Comparison of ENCODE assay signal across 11 mouse cellular contexts in genomic region chr12:87026871-87027240, GRCm38 (mm10). TPM values are rescaled to one million over a fixed set of nuclear protein-coding genes. Genes with fewer than 3 reads are reported as not detected.
DNase-seq lines count a peak whose midpoint lies in the region; ATAC-seq lines count a peak whose summit lies in the region.
"Had no signal": no experiment of that assay in that cellular context is flagged by ENCODE, and none has a peak within 500 bp of the region (broad histone marks: within the 10 kb centered on the region; RNA-seq: fewer than 3 reads in every experiment).

No protein-coding gene starts in this region.

- peaks cover 8% of the 10 kb centered on the region for H3K4me1 ChIP-seq in heart, embryonic 12.5 days (replicated peaks)
- H3K4me1 ChIP-seq in embryonic facial prominence, embryonic 10.5 days, result peaks cover 10% of the 10 kb centered on the region
- H3K4me1 ChIP-seq in hindbrain, embryonic 11.5 days (replicated peaks; ENCODE audit: control insufficient read depth, insufficient read depth, low read length), result peaks cover 4% of the 10 kb centered on the region; the same call in 1 of the 2 replicates
- peaks cover 18% of the 10 kb centered on the region for H3K4me1 ChIP-seq in midbrain, embryonic 13.5 days (replicated peaks)

- H3K4me3 ChIP-seq in heart, embryonic 12.5 days, result peak overlapping the region; percentile 15; the same call in 1 of the 2 replicates
- peak overlapping the region; percentile 54 for H3K4me3 ChIP-seq in embryonic facial prominence, embryonic 10.5 days
- peak overlapping the region; percentile 36 for H3K4me3 ChIP-seq in hindbrain, embryonic 11.5 days (ENCODE audit: low read depth, low read length)
- peak overlapping the region; percentile 50 for H3K4me3 ChIP-seq in midbrain, embryonic 13.5 days (replicated peaks)

- ATAC-seq in heart, embryonic 12.5 days (ENCODE audit: insufficient number of reproducible peaks, low FRiP score), result no peak
- peak; percentile 27 for ATAC-seq in hindbrain, embryonic 11.5 days (ENCODE audit: low FRiP score)
- ATAC-seq in midbrain, embryonic 13.5 days, result no peak

- no peak overlapping the region for H3K27ac ChIP-seq in heart, embryonic 12.5 days (ENCODE audit: poor library complexity, severe bottlenecking)
- H3K27ac ChIP-seq in embryonic facial prominence, embryonic 10.5 days (replicated peaks), result no peak overlapping the region
- no peak overlapping the region for H3K27ac ChIP-seq in hindbrain, embryonic 11.5 days (ENCODE audit: low read depth, low read length)
- peak overlapping the region; percentile 73 for H3K27ac ChIP-seq in midbrain, embryonic 13.5 days

- peak overlapping the region; percentile 61 for H3K4me2 ChIP-seq in heart, embryonic 12.5 days
- H3K4me2 ChIP-seq in hindbrain, embryonic 11.5 days (replicated peaks; ENCODE audit: low read depth, low read length), result peak overlapping the region; percentile 67
- H3K4me2 ChIP-seq in midbrain, embryonic 13.5 days (replicated peaks), result peak overlapping the region; percentile 63

- intact Hi-C loops in heart, postnatal 36 days (cut with DNase I), result no loop called here

- WGBS in heart, embryonic 12.5 days, result 15% methylated on average over 8 of the region's 8 CpGs
- WGBS in embryonic facial prominence, embryonic 10.5 days, result 12% methylated on average over 8 of the region's 8 CpGs
- WGBS in hindbrain, embryonic 11.5 days, result 15% methylated on average over 8 of the region's 8 CpGs
- WGBS in midbrain, embryonic 13.5 days, result 14% methylated on average over 8 of the region's 8 CpGs

- peaks cover 74% of the 10 kb centered on the region for H3K27me3 ChIP-seq in heart, embryonic 12.5 days (replicated peaks)
- peaks cover 46% of the 10 kb centered on the region for H3K27me3 ChIP-seq in embryonic facial prominence, embryonic 10.5 days (replicated peaks; ENCODE audit: low read depth, poor library complexity, severe bottlenecking)
- peaks cover 8% of the 10 kb centered on the region for H3K27me3 ChIP-seq in hindbrain, embryonic 11.5 days (ENCODE audit: control insufficient read depth, insufficient read depth, low read length)
- peaks cover 17% of the 10 kb centered on the region; the same call in 1 of the 2 replicates for H3K27me3 ChIP-seq in midbrain, embryonic 13.5 days

- H3K9me3 ChIP-seq in heart, embryonic 12.5 days (replicated peaks), result no peaks in the 10 kb centered on the region
- no peaks in the 10 kb centered on the region for H3K9me3 ChIP-seq in embryonic facial prominence, embryonic 10.5 days
- H3K9me3 ChIP-seq in hindbrain, embryonic 11.5 days (ENCODE audit: control insufficient read depth, low read length), result no peaks in the 10 kb centered on the region
- H3K9me3 ChIP-seq in midbrain, embryonic 13.5 days, result no peaks in the 10 kb centered on the region

- no peaks in the 10 kb centered on the region for H3K36me3 ChIP-seq in heart, embryonic 12.5 days
- no peaks in the 10 kb centered on the region for H3K36me3 ChIP-seq in embryonic facial prominence, embryonic 10.5 days (replicated peaks)
- H3K36me3 ChIP-seq in hindbrain, embryonic 11.5 days (ENCODE audit: control insufficient read depth, insufficient read depth, low read length), result no peaks in the 10 kb centered on the region
- H3K36me3 ChIP-seq in midbrain, embryonic 13.5 days, result no peaks in the 10 kb centered on the region

- H3K9ac ChIP-seq in heart, embryonic 12.5 days, result no peak overlapping the region
- H3K9ac ChIP-seq in hindbrain, embryonic 11.5 days (ENCODE audit: low read depth, low read length), result peak overlapping the region; percentile 45; the same call in 1 of the 2 replicates
- peak overlapping the region; percentile 74 for H3K9ac ChIP-seq in midbrain, embryonic 13.5 days (replicated peaks)

- DNase-seq in heart, postnatal 36 days, result no peak
- no peak for DNase-seq in embryonic facial prominence, embryonic 10.5 days (ENCODE audit: low spot score)
- no peak for DNase-seq in hindbrain, embryonic 11.5 days (ENCODE audit: low spot score)
- DNase-seq in gastrocnemius, postnatal 4 days (ENCODE audit: low spot score in 2 of 2), result no peak
- DNase-seq in c-Kit-positive CD71-positive TER-119-positive erythroid progenitor cells, embryonic 14.5 days (ENCODE audit: low spot score), result no peak
- no peak for DNase-seq in urinary bladder, postnatal 4 days (ENCODE audit: low spot score in 2 of 2)
- DNase-seq: gastrocnemius, postnatal 14 days had no signal

RNA-seq across cellular contexts. Expression of gene Tmem63c, which starts 5.7 kb away (rescaled TPM):
- not detected in 2 replicates for polyA plus RNA-seq in heart, embryonic 12.5 days (2016; fragmentation: Nextera tagmentation; extraction: Ambion mirVana)
- under 1 TPM in 1 of 2 experiments, not detected in 1; 0.25 TPM for total RNA-seq in heart, postnatal 36 days (2021)
- polyA plus RNA-seq in embryonic facial prominence, embryonic 10.5 days (2016; fragmentation: Nextera tagmentation; extraction: Ambion mirVana), result 0.13 and 0.25 TPM in 2 replicates
- 0.66 and 1.4 TPM in 2 replicates for polyA plus RNA-seq in hindbrain, embryonic 11.5 days (2014; fragmentation: Nextera tagmentation; extraction: Ambion mirVana)
- 3.7 and 4.3 TPM in 2 replicates for polyA plus RNA-seq in midbrain, embryonic 13.5 days (2015; fragmentation: Nextera tagmentation; extraction: Ambion mirVana)
- total RNA-seq in gastrocnemius, postnatal 4 days (2021), result under 1 TPM; 0.10 to 0.16 TPM
- total RNA-seq: neutrophil, adult 5-6 weeks had no signal
- polyA plus RNA-seq: liver, embryonic 16.5 days had no signal

RNA-seq across cellular contexts. Expression of gene Zdhhc22, which starts 36.6 kb away (rescaled TPM):
- not detected in 2 replicates for polyA plus RNA-seq in heart, embryonic 12.5 days (2016; fragmentation: Nextera tagmentation; extraction: Ambion mirVana)
- not detected for total RNA-seq in heart, postnatal 36 days (2021)
- polyA plus RNA-seq in embryonic facial prominence, embryonic 10.5 days (2016; fragmentation: Nextera tagmentation; extraction: Ambion mirVana), result 0.05 and 0.06 TPM in 2 replicates
- polyA plus RNA-seq in hindbrain, embryonic 11.5 days (2014; fragmentation: Nextera tagmentation; extraction: Ambion mirVana), result 0.82 and 0.89 TPM in 2 replicates
- 6.0 and 7.1 TPM in 2 replicates for polyA plus RNA-seq in midbrain, embryonic 13.5 days (2015; fragmentation: Nextera tagmentation; extraction: Ambion mirVana)
- total RNA-seq in gastrocnemius, postnatal 4 days (2021), result not detected
- total RNA-seq: gastrocnemius, postnatal 14 days; neutrophil, adult 5-6 weeks had no signal
- polyA plus RNA-seq: liver, embryonic 16.5 days had no signal
